Mouse (Mus musculus): ENCODE measurements at regions not wholly inside any gene's neighbourhood (a gene's known extent, or its start where the extent isn't known, plus 50 kb on each side); places are given as distances from the start of the nearest gene placed in this dataset.

GRCm38 (mm10) chr15:45690026-45690425 lies 5555.9 kb downstream of the 9330182O14Rik start:
- TF ChIP-seq CTCF (IDR thresholded peaks at IDR 0.05; ENCODE audit: borderline replicate concordance, extremely low read depth, insufficient read depth, insufficient read length) (no peak), POLR2A (IDR thresholded peaks at IDR 0.05; ENCODE audit: borderline replicate concordance, extremely low read depth, insufficient read depth, insufficient read length, poor library complexity, severe bottlenecking) (no peak)
